Mouse (Mus musculus) stomach, embryonic 15.5 days (tissue): Measurements from ENCODE around the gene Relb. TPM values are rescaled to one million over a fixed set of nuclear protein-coding genes. Genes with fewer than 3 reads are reported as not detected.

Experiments
- ATAC-seq: fragments of 200-750 bp; cut with Nextera tagmentation; 2 replicates; pipeline ENCODE4 v1.8.0; 2017; ENCODE audit warnings: low read depth, moderate number of reproducible peaks, moderate TSS enrichment; ENCODE audit not compliant: insufficient read depth, low FRiP score
- H3K27ac ChIP-seq: fragments of 300-500 bp; sonication (generic); 2 replicates; pipeline ENCODE4 v1.5.1; 2015; ENCODE audit warnings: mild to moderate bottlenecking, inconsistent platforms
- H3K27me3 ChIP-seq: fragments of 300-500 bp; sonication (generic); replicated peaks from 2 replicates; pipeline ENCODE4 v1.6.1; 2015; ENCODE audit warnings: inconsistent platforms
- H3K36me3 ChIP-seq: fragments of 300-500 bp; sonication (generic); 2 replicates; pipeline ENCODE4 v1.6.1; 2015; ENCODE audit warnings: inconsistent platforms
- H3K4me1 ChIP-seq: fragments of 300-500 bp; sonication (generic); 2 replicates; pipeline ENCODE4 v1.6.1; 2015; ENCODE audit warnings: inconsistent platforms
- H3K4me2 ChIP-seq: fragments of 300-500 bp; sonication (generic); 2 replicates; pipeline ENCODE4 v1.6.1; 2015; ENCODE audit warnings: mild to moderate bottlenecking, inconsistent platforms
- H3K4me3 ChIP-seq: fragments of 300-500 bp; sonication (generic); replicated peaks from 2 replicates; pipeline ENCODE4 v1.5.1; 2015; ENCODE audit warnings: inconsistent platforms
- H3K9ac ChIP-seq: fragments of 300-500 bp; sonication (generic); 2 replicates; pipeline ENCODE4 v1.6.1; 2015; ENCODE audit warnings: inconsistent platforms
- H3K9me3 ChIP-seq: fragments of 300-500 bp; sonication (generic); 2 replicates; pipeline ENCODE4 v1.6.1; 2016; ENCODE audit warnings: inconsistent platforms
- WGBS: fragments of 180-500 bp; shearing (Covaris S2); methylation state at CpG from one replicate; pipeline ENCODE4 v1.1.7; 2015; 5-methylcytosine and 5-hydroxymethylcytosine counted together
- polyA plus RNA-seq: library from polyadenylated mRNA; unstranded; fragments of >200 nt; fragmentation: Nextera tagmentation; extraction: Ambion mirVana; gene quantifications from 2 replicates; pipeline ENCODE4 v1.2.1, GENCODE M21; 2015

Gene Relb
- polyA plus RNA-seq, 1 experiment from 2014 or later = 10.1 TPM

DNA sequence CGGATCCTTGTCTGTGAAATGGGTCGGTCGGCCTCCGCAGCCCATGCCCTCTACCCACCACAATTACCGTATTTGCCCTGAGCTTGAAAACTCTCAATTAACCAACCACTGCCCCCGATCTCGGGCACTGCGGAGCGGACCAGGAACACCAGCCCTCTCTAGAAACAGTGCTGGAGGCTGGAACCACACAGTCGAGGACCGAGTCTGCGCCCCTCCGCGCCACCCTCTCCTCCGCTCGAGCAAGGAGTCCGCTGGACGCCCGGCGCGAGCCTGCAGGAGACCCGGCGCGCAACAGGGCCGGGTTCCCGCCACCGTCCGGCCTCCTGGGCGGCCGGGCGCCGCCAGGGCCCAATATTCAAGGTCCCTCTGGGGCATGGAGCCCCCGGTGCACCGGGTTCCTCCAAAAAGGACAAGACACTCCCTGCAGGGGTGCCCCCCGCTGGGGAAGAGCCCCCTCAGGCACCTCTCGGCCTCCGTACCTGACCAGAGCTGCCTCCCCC is 35.3 kb upstream of the Relb start:
- H3K9ac ChIP-seq = peak overlapping the region; percentile 99
- H3K27ac ChIP-seq = peak overlapping the region; percentile 96
- peak overlapping the region; percentile 83 for H3K4me2 ChIP-seq
- no peaks in the 10 kb centered on the region for H3K9me3 ChIP-seq
- H3K36me3 ChIP-seq = 0 out of 2 replicates have a peak, but pooled peaks cover 6% of the 10 kb centered on the region
- WGBS = under 1% methylated on average over 31 of the region's 37 CpGs
- peaks cover 22% of the 10 kb centered on the region for H3K4me1 ChIP-seq
- H3K27me3 ChIP-seq = no peaks in the 10 kb centered on the region
- H3K4me3 ChIP-seq = peak overlapping the region; percentile 100
- ATAC-seq = peak; percentile 48

DNA sequence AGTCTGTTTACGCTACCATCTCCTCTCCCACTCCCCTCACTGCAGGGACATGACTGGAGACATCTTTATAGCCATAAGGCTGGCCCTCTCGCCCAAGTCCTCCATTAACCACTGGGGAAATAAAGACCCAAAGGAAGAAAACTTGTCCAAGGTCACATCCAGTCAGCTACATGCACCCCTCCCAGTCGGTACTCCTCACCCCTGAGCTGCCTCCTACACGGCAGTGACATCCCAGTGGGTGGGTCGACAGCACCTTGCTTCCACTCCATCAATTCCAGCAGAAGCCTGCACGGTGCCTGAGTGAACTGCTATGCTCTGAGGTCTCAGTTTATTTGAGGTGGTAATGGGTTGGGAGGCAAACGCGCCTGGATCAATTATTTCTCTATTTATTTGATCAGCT is 34.7 kb upstream of the Relb start:
- WGBS = 10% methylated on average over 8 of the region's 8 CpGs
- Histone ChIP-seq H3K4me2 (peak overlapping the region; percentile 83), H3K36me3 (0 out of 2 replicates have a peak, but pooled peaks cover 6% of the 10 kb centered on the region), H3K27me3 (no peaks in the 10 kb centered on the region), H3K4me3 (peak overlapping the region; percentile 100), H3K27ac (0 out of 2 replicates have a peak overlapping the region, but pooled peaks have one; percentile 96), H3K4me1 (peaks cover 17% of the 10 kb centered on the region), H3K9me3 (no peaks in the 10 kb centered on the region), H3K9ac (peak overlapping the region; percentile 99)
- no peak for ATAC-seq

DNA sequence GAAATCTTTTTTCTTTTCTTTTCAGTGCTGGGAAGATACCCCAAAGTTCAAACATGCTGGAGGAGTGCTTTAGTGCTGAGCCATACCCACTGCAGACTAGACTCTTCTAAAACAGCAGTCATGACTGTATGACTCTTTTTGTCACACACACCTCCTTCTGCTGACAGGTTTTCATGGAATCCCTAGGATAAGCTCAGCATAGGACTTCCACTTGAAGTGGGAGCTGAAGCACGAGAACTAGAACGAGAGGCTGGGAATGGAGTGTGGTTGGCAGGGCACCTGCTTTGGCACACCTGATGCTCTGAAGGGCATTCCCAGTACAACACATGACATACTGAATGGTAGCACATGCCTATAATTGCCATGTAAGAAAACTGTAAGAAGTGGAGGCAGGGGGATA is 23.4 kb upstream of the Relb start:
- Histone ChIP-seq H3K4me1 (no peaks in the 10 kb centered on the region), H3K9me3 (no peaks in the 10 kb centered on the region), H3K27ac (no peak overlapping the region), H3K9ac (no peak overlapping the region), H3K4me2 (no peak overlapping the region), H3K4me3 (no peak overlapping the region), H3K36me3 (peaks cover 45% of the 10 kb centered on the region), H3K27me3 (no peaks in the 10 kb centered on the region)
- WGBS = 88% methylated on average over 2 of the region's 2 CpGs
- no peak for ATAC-seq

DNA sequence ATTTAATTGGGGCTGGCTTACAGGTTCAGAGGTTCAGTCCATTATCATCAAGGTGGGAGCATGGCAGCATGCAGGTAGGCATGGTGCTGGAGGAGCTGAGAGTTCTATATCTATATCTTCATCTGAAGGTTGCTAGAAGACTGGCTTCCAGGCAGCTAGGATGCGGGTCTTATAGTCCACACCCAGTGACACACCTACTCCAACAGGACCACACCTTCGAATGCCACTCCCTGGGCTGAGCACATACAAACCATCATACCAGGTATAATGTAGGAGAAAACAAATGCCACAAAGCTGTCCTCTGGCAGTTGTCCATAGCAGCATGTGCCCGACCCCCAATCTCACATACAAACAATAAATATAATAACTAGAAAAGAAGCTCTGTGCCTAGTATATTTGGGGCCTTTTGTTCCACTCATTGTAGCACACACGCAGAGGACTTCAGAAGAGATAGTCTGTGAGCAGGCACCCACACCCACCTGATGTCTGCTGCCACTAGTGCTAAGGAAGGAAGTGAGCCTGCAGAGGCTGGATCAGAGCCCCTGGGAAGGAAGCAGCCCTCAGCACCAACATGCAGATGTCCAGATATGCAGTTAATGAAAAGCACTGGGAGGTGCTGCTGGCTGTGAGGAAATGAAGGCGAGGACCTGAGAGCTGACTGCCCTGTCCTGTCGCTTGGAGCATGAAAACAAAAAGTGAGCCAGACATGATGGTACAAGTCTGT is 22.0 kb upstream of the Relb start:
- no peaks in the 10 kb centered on the region for H3K4me1 ChIP-seq
- H3K36me3 ChIP-seq = peaks cover 51% of the 10 kb centered on the region
- no peaks in the 10 kb centered on the region for H3K9me3 ChIP-seq
- ATAC-seq = no peak
- 78% methylated on average over 6 of the region's 6 CpGs for WGBS
- no peaks in the 10 kb centered on the region for H3K27me3 ChIP-seq
- H3K4me2 ChIP-seq = no peak overlapping the region
- no peak overlapping the region for H3K4me3 ChIP-seq
- no peak overlapping the region for H3K27ac ChIP-seq
- no peak overlapping the region for H3K9ac ChIP-seq

DNA sequence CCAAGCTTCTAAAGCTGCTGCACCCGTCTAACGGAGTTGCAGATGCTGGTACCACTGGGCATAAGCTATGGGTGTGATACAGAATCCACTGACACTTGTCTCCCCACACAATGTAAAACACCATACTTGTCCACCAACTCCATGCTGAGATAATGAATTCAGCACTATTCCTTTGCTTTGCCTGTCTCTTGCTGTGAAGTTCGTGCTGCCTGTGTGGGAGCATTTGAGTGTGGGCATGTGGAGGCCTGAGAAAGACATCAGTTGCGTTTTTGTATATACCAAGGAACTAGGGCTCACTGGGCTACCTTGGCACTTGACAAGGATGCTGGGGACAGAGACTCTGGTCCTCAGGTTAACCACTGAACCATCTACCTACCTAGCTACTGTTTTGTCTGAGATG is 12.0 kb upstream of the Relb start:
- no peaks in the 10 kb centered on the region for H3K9me3 ChIP-seq
- no peak overlapping the region for H3K4me2 ChIP-seq
- whole genome bisulfite sequencing = 94% methylated on average over 4 of the region's 4 CpGs
- H3K4me1 ChIP-seq = no peaks in the 10 kb centered on the region
- peaks cover 74% of the 10 kb centered on the region for H3K36me3 ChIP-seq
- no peak overlapping the region for H3K9ac ChIP-seq
- no peaks in the 10 kb centered on the region for H3K27me3 ChIP-seq
- no peak overlapping the region for H3K27ac ChIP-seq
- ATAC-seq = no peak
- no peak overlapping the region for H3K4me3 ChIP-seq

DNA sequence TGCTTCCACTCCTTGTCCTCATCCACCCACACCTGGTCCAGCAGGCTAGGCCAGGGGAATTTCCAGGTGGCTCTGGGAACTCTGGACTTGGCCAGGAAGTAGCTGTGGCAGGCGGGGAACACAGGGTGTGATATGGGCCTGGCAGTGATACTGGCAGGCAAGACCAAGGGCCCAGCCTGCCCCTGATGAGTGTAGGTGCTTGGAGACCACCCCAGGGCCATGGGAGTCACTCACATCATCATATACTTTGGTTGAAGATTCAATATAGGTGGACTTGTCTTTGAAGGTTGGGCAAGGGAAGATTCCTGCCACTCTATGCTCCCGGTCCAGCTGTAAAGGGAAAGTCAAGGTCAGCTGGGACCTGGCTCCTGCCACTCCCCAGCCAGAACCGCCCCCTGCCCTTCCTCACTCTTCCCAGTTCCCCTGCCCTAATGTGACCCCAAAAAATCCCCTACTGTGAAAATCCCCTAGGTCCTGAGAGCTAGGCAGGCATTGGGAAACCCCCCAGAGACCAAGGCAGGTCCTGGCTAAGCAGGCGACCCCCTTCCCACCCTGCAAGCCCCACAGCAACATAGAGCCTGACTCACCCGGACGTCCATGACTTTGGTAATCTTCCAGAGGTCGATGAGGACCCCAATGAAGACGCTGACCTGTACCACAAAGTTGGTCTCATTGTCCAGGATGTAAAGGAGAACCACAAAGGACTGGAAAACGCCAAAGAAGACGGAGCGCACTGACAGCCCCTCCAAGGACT is 6.0 kb upstream of the Relb start:
- Histone ChIP-seq H3K4me3 (no peak overlapping the region), H3K36me3 (peaks cover 70% of the 10 kb centered on the region), H3K27me3 (no peaks in the 10 kb centered on the region), H3K27ac (no peak overlapping the region), H3K9ac (no peak overlapping the region), H3K9me3 (no peaks in the 10 kb centered on the region), H3K4me1 (no peaks in the 10 kb centered on the region), H3K4me2 (no peak overlapping the region)
- WGBS = 89% methylated on average over 11 of the region's 11 CpGs
- no peak for ATAC-seq

DNA sequence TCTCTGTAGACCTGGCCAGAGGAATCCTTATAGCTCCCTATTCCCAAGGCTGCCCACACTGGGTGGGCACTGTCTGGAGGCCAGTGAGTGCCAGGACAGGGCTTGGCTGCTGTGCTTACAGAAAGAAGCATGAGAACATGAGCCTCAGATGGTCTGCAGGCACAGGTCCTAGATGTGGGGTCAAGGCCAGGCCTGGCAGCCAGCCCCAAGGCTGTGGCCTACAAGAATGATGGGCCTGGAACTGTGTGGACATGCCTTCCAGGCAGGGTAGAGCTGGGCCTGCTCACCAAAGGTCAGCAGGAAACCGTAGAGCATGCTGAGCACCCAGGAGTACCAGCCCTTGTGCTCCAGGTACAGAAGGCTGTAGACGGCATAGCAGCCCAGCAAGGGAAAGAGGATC is 5.4 kb upstream of the Relb start:
- ATAC-seq = no peak
- Histone ChIP-seq H3K9me3 (no peaks in the 10 kb centered on the region), H3K4me1 (no peaks in the 10 kb centered on the region), H3K4me3 (no peak overlapping the region), H3K4me2 (no peak overlapping the region), H3K27me3 (no peaks in the 10 kb centered on the region), H3K9ac (no peak overlapping the region), H3K36me3 (peaks cover 65% of the 10 kb centered on the region), H3K27ac (no peak overlapping the region)
- 93% methylated on average over 2 of the region's 2 CpGs for WGBS

DNA sequence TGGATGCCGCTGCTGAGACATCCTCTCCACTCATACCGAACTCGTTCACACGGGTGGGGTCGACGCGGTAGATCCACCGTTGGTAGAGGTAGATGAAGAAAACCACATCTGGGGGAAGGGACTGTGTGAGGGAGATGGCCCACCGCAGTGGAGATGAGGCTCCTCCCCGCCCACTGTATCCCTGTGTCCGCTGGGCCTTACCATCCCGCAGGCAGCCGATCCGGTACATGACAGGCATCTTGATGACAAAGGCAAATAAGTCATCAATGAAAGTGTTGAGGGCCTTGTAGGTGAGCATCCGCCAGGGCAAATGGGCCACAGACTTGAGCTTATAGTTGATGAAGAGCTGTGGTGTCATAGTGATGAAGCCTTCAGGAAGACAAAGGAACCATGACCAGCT is 4.6 kb upstream of the Relb start:
- no peak for ATAC-seq
- H3K9ac ChIP-seq = no peak overlapping the region

DNA sequence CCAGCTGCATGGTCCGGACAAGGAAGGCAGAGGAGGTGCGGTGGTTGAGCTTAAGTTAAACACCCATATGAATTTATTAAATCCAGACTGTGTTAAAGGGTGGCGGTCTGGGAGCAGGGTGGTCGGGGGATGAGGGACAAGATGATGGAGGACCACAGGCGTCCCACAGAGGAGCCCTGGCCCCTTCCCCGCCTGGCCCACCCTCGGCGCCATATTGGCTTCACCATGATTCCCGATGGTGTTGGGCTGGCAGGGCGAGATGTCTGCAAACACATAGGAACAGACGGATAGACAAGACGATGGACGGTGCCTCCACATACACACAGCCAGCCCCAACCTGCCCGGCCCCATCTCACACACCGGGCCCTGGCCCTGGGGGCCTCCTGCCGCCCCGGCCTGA is 4.0 kb upstream of the Relb start:
- Histone ChIP-seq H3K27ac (no peak overlapping the region), H3K9ac (no peak overlapping the region)
- no peak for ATAC-seq

More for the DNA sequence above, 4.6 kb upstream of the Relb start:
- Histone ChIP-seq H3K9me3 (no peaks in the 10 kb centered on the region), H3K4me2 (no peak overlapping the region), H3K4me3 (no peak overlapping the region), H3K27me3 (no peaks in the 10 kb centered on the region), H3K27ac (no peak overlapping the region), H3K36me3 (peaks cover 58% of the 10 kb centered on the region), H3K4me1 (no peaks in the 10 kb centered on the region)
- 91% methylated on average over 15 of the region's 15 CpGs for WGBS

DNA sequence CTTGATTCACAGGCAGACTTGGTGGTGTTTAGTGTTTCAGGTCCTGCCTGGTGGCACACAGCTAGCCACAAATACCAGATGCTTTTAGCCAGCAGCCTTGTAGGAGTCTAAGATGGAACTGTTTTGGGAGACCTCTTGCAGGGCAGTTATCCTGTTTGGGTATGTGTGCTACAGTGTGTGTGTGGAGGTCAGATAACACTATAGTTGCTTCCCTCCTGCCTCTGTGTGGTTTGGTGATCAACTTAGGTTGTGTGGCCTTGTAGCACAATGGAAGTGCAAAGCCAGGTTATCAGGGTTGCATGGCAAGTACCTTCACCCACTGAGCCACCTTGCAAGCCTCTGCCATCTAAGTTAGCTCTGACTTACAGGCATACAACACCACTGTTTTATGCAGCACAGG is 3.5 kb upstream of the Relb start:
- Histone ChIP-seq H3K27me3 (no peaks in the 10 kb centered on the region), H3K36me3 (peaks cover 50% of the 10 kb centered on the region), H3K4me1 (peaks cover 3% of the 10 kb centered on the region; the same call in 1 of the 2 replicates), H3K4me2 (no peak overlapping the region), H3K27ac (no peak overlapping the region), H3K9me3 (no peaks in the 10 kb centered on the region), H3K4me3 (no peak overlapping the region), H3K9ac (no peak overlapping the region)
- ATAC-seq = no peak

More for the DNA sequence above, 4.0 kb upstream of the Relb start:
- Histone ChIP-seq H3K4me1 (no peaks in the 10 kb centered on the region), H3K4me2 (no peak overlapping the region), H3K9me3 (no peaks in the 10 kb centered on the region), H3K36me3 (peaks cover 55% of the 10 kb centered on the region), H3K4me3 (no peak overlapping the region), H3K27me3 (no peaks in the 10 kb centered on the region)
- 83% methylated on average over 17 of the region's 17 CpGs for WGBS

DNA sequence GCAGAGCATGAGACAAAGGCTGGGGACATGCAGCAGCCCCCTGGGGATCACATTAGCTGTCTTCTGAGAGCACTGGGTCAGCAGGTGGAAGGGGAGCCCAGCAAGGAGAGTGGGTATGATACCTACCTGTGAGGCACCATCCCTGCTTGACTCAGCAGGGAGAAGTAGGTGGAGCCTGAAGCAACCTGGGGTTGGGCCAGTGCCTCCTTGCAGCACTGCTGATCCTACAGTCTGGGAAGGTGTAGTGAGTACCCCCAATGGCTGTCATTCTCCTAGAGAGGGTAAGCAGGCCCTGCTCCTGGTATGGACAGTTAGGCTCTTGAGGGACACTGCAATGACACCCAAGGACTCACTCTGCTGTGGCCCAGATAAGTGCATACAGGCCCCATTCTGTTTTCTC is 3.0 kb upstream of the Relb start:
- Histone ChIP-seq H3K9ac (no peak overlapping the region), H3K27me3 (no peaks in the 10 kb centered on the region), H3K4me3 (no peak overlapping the region), H3K4me1 (peaks cover 4% of the 10 kb centered on the region; the same call in 1 of the 2 replicates), H3K9me3 (no peaks in the 10 kb centered on the region), H3K4me2 (no peak overlapping the region), H3K36me3 (peaks cover 46% of the 10 kb centered on the region), H3K27ac (no peak overlapping the region)
- ATAC-seq = no peak
